Mouse (Mus musculus): ENCODE measurements at regions not wholly inside any gene's neighbourhood (a gene's known extent, or its start where the extent isn't known, plus 50 kb on each side); places are given as distances from the start of the nearest gene placed in this dataset.

DNA sequence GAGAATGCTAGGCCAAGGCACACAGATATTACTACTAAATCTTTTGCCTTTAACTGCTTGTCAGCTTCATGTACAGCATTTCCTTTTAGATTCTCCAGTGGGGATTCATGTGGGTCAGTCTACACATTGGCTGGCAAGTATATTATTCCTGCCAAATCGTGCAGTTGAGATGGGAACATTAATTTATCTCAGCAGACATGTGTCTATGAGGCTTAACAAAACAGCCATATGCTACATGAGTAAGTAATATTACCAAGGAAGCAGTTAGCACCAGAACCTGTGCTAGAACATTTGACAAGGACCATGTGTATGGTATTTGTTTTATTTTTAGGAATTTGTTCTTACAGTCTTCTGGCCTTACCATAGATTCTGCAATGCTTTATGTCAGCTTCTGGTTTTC is 59.1 kb downstream of the Gm10192 start:
- TF ChIP-seq CHD2 (IDR thresholded peaks at IDR 0.05; ENCODE audit: low read depth, low read length) (no peak), MAFK (IDR thresholded peaks at IDR 0.05; ENCODE audit: insufficient read depth, low read depth, low read length) (no peak), HCFC1 (IDR thresholded peaks at IDR 0.05; ENCODE audit: borderline replicate concordance, insufficient read depth, low read length) (no peak)
